Mouse (Mus musculus): Measurements from ENCODE around the gene Bsg. TPM values are rescaled to one million over a fixed set of nuclear protein-coding genes. Genes with fewer than 3 reads are reported as not detected.
A peak's percentile ranks its signal among the peaks of the same experiment; 100 is the strongest.

Bsg gene
- polyA plus RNA-seq, 1 experiment from 2014 or later: 1,052 TPM

- DNase-seq (ENCODE audit: low read depth, low spot score) (no peak), ATAC-seq (peak; percentile 51)
- ChIA-PET POLR2A (interaction anchor here (1.4 to 2.2 kb wide), 2 partner anchors 12 to 14 kb away, joined by 6 to 9 read pairs; partner anchors contain the start of gene Cdc34), CTCF (interaction anchor here (0.9 to 2.1 kb wide), 4 partner anchors 8 to 86 kb away, joined by 3 to 7 read pairs (median 5); no protein-coding TSS in a partner anchor)
- no peak for TF ChIP-seq CTCF (IDR thresholded peaks at IDR 0.05)
- no peaks in the 10 kb centered on the region for H3K27me3 ChIP-seq
- in situ Hi-C loops (cut with MboI; ENCODE audit: low pct_unique_long_range_greater_than_20kb): loop anchor here (10.0 kb wide), 1 partner anchor 1095 kb away; the partner anchor contains the start of gene Ilvbl
These were observed 34.7 kb upstream of the Bsg start for GRCm38 (mm10) chr10:79669576-79670057.

- ChIA-PET POLR2A (interaction anchor here (1.4 to 2.2 kb wide), 2 partner anchors 11 to 13 kb away, joined by 6 to 9 read pairs; partner anchors contain the start of gene Cdc34), CTCF (interaction anchor here (1.2 to 1.4 kb wide), 2 partner anchors 7 to 14 kb away, joined by 4 to 7 read pairs; no protein-coding TSS in a partner anchor)
- DNase-seq (ENCODE audit: low read depth, low spot score) (no peak), ATAC-seq (no peak)
- TF ChIP-seq CTCF (IDR thresholded peaks at IDR 0.05): no peak
- in situ Hi-C loops (cut with MboI; ENCODE audit: low pct_unique_long_range_greater_than_20kb): loop anchor here (10.0 kb wide), 1 partner anchor 1095 kb away; the partner anchor contains the start of gene Ilvbl
- no peaks in the 10 kb centered on the region for H3K27me3 ChIP-seq
These were observed 34.0 kb upstream of the Bsg start for GRCm38 (mm10) chr10:79670071-79670888.

- no peak for ATAC-seq
These were observed 32.7 kb upstream of the Bsg start for GRCm38 (mm10) chr10:79671396-79672087.

GRCm38 (mm10) chr10:79672088-79672455 is 32.2 kb upstream of the Bsg start:
- ATAC-seq: no peak
- in situ Hi-C loops (cut with MboI; ENCODE audit: low pct_unique_long_range_greater_than_20kb): loop anchor here (10.0 kb wide), 1 partner anchor 1097 kb away; the partner anchor contains the start of gene Ilvbl
- no peak for TF ChIP-seq CTCF (IDR thresholded peaks at IDR 0.05)
- CTCF ChIA-PET: no interaction called here
- POLR2A ChIA-PET: no interaction called here
- H3K27me3 ChIP-seq: no peaks in the 10 kb centered on the region
- DNase-seq (ENCODE audit: low read depth, low spot score): no peak

More at GRCm38 (mm10) chr10:79671396-79672087, 32.7 kb upstream of the Bsg start:
- in situ Hi-C loops (cut with MboI; ENCODE audit: low pct_unique_long_range_greater_than_20kb): loop anchor here (10.0 kb wide), 1 partner anchor 1097 kb away; the partner anchor contains the start of gene Ilvbl
- ChIA-PET POLR2A (interaction anchor here (1.4 kb wide), 1 partner anchor 12 kb away, joined by 6 read pairs; no protein-coding TSS in a partner anchor), CTCF (no interaction called here)
- no peaks in the 10 kb centered on the region for H3K27me3 ChIP-seq
- no peak for TF ChIP-seq CTCF (IDR thresholded peaks at IDR 0.05)
- DNase-seq (ENCODE audit: low read depth, low spot score): no peak

- no peaks in the 10 kb centered on the region for H3K27me3 ChIP-seq
- ATAC-seq (no peak), DNase-seq (ENCODE audit: low read depth, low spot score) (no peak)
- in situ Hi-C loops (cut with MboI; ENCODE audit: low pct_unique_long_range_greater_than_20kb): loop anchor here (10.0 kb wide), 1 partner anchor 1098 kb away; the partner anchor contains the start of gene Ilvbl
- POLR2A ChIA-PET: no interaction called here
- CTCF ChIA-PET: no interaction called here
- TF ChIP-seq CTCF (IDR thresholded peaks at IDR 0.05): no peak
These were observed 31.2 kb upstream of the Bsg start for GRCm38 (mm10) chr10:79673054-79673453.

- in situ Hi-C loops (cut with MboI; ENCODE audit: low pct_unique_long_range_greater_than_20kb): loop anchor here (10.0 kb wide), 1 partner anchor 1101 kb away; the partner anchor contains the start of gene Ilvbl
- DNase-seq (ENCODE audit: low read depth, low spot score) (no peak), ATAC-seq (no peak)
- TF ChIP-seq CTCF (IDR thresholded peaks at IDR 0.05): no peak
- ChIA-PET CTCF (no interaction called here), POLR2A (no interaction called here)
- H3K27me3 ChIP-seq: no peaks in the 10 kb centered on the region
These were observed 28.8 kb upstream of the Bsg start for GRCm38 (mm10) chr10:79675346-79676035.

- H3K27me3 ChIP-seq: no peaks in the 10 kb centered on the region
- TF ChIP-seq CTCF (IDR thresholded peaks at IDR 0.05): no peak
- DNase-seq (ENCODE audit: low read depth, low spot score): no peak
- CTCF ChIA-PET: no interaction called here
- POLR2A ChIA-PET: interaction anchor here (1.8 kb wide), 1 partner anchor 11 kb away, joined by 9 read pairs; the partner anchor contains the start of gene Tpgs1
- no peak for ATAC-seq
- in situ Hi-C loops (cut with MboI; ENCODE audit: low pct_unique_long_range_greater_than_20kb): no loop called here
These were observed 23.4 kb upstream of the Bsg start for GRCm38 (mm10) chr10:79680606-79681495.

- DNase-seq (ENCODE audit: low read depth, low spot score): peak; percentile 93
- in situ Hi-C loops (cut with MboI; ENCODE audit: low pct_unique_long_range_greater_than_20kb): no loop called here
- ATAC-seq: peak; percentile 69
- TF ChIP-seq CTCF (IDR thresholded peaks at IDR 0.05): no peak
- CTCF ChIA-PET: no interaction called here
- POLR2A ChIA-PET: interaction anchor here (0.7 to 1.8 kb wide), 3 partner anchors 12 to 23 kb away, joined by 3 to 9 read pairs (median 4); partner anchors contain the start of genes Bsg and Tpgs1
- H3K27me3 ChIP-seq: no peaks in the 10 kb centered on the region
These were observed 22.6 kb upstream of the Bsg start, which contains the start of gene Cdc34 for GRCm38 (mm10) chr10:79681591-79682245. Cdc34 (plus strand) TSS chr10:79682195.
